Mouse (Mus musculus): ENCODE results near the gene Shmt1. TPM values are rescaled to one million over a fixed set of nuclear protein-coding genes. Genes with fewer than 3 reads are reported as not detected.

Gene Shmt1
- 53.5 and 54.3 TPM in 2 replicates for polyA plus RNA-seq (2012; rRNA removed)

DNA sequence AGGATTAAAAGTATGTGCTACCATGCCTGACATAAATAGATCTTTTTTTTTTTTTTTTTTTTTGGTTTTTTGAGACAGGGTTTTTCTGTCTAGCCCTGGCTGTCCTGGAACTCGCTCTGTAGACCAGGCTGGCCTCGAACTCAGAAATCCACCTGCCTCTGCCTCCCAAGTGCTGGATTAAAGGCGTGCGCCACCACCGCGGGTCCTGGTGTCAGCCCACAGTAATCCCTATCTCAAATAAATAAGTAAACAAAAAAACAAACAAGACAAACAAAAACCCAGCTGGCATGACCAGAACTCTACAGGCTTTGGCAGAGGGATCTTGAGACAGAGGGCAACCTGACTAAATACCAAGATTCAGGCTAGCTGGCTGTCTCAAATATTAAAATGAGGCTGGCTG, at the start of gene Shmt1:
Gene Shmt1, minus strand, starts transcription at position 101 of the 400 bp plus-strand sequence.

DNA sequence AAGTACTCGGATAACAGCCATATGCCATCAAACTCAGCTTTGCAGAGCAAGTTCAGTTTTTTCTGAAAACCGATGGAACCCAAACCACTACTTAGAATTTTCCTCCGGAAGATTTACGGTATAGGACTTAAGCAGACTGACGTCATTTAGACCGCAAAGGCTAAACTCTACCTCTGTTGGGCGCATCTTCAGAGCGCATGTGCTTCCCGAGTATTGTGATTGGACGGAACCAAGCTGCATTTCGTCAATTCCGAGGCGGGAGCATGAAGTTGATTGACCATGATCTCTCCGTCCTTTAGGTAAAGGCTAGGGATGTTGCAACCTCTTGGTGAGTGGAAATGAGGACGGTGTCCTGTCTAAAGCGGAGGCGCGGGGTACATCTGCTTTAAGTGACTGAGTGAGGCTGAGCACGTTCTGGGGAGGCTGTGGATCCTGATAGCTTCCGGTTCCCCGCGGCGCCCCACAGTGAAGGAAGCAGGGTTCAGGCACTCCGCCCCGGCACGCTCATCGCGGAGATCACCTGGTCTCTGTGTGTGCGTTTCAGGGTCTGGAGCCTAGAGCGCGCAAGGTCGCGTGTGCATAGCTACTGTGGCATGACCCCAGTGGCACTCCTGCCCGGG, 19.0 kb upstream of the Shmt1 start, which contains the start of gene Dhrs7b:
Gene Dhrs7b, plus strand, starts transcription at position 199 of the 620 bp plus-strand sequence.

DNA sequence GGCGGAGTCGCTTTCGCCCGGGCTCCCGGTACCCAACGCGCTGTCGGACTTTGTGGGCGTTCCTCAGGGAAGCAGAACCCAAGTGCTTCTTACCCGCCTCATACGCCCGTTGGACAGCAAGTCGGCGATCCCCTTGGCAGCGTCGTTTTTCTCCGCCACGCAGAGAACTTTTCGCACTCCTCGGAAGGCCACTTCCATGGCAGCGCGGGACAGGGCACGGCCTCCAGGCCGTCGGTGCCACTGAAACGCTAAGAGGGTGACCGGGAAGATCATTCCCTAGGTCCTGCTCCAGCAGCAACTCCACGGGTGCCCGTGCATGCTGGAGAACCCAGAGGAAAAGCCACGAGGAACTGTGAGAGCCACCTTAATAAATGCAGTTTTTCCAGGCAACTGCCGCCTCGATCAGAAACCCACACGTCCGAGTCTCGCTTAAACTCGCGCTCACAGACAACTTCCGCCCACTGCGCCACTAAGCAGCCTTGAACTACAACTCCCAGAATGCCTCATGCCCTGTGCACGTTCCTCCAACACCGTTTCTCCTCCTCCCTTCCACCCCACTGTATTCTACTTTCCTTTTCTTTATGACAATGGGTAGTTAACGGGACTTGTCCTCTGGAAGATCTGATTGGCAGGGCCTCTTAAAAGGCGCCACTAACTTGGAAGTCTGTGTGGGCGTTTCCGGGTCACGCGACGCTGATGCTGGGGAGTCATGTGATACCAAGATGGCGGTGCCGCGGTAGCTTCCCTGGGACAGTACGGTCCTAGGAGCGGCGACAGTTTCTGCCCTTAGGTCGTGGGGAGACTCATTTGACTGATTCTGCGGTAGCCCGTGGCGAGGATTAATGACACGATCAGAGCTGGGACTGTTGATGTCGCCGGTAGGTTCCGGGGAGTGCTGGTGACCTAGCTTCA, 34.4 kb downstream of the Shmt1 start, which contains the start of the genes Top3a and Smcr8:
Gene Top3a, minus strand, starts transcription at position 537 of the 912 bp plus-strand sequence.
Gene Smcr8, plus strand, starts transcription at position 696 of the 912 bp plus-strand sequence.

Other genes with a start within 250 kb of the Shmt1 start
- 7.8 and 8.8 TPM in 2 replicates for gene Llgl1, start 112.0 kb downstream of the Shmt1 start, polyA plus RNA-seq (2012; rRNA removed)
- gene Flii, start 84.5 kb downstream of the Shmt1 start, polyA plus RNA-seq (2012; rRNA removed): 33.4 and 37.5 TPM in 2 replicates
- gene Mief2, start 83.3 kb downstream of the Shmt1 start, polyA plus RNA-seq (2012; rRNA removed): 2.9 and 3.3 TPM in 2 replicates
- 3.1 and 3.6 TPM in 2 replicates for gene Top3a, start 34.4 kb downstream of the Shmt1 start, polyA plus RNA-seq (2012; rRNA removed)
- 4.2 TPM in 2 replicates for gene Smcr8, start 34.2 kb downstream of the Shmt1 start, polyA plus RNA-seq (2012; rRNA removed)
- gene Dhrs7b, start 18.9 kb upstream of the Shmt1 start, polyA plus RNA-seq (2012; rRNA removed): 8.3 and 10.9 TPM in 2 replicates
- 33.3 and 36.6 TPM in 2 replicates for gene Tmem11, start 67.6 kb upstream of the Shmt1 start, polyA plus RNA-seq (2012; rRNA removed)
- 5.5 and 6.5 TPM in 2 replicates for gene Natd1, start 103.0 kb upstream of the Shmt1 start, polyA plus RNA-seq (2012; rRNA removed)
- gene Map2k3, start 120.3 kb upstream of the Shmt1 start, polyA plus RNA-seq (2012; rRNA removed): 21.8 and 24.0 TPM in 2 replicates
- gene Kcnj12, start 210.8 kb upstream of the Shmt1 start, polyA plus RNA-seq (2012; rRNA removed): 0.02 and 0.07 TPM in 2 replicates